Mouse (Mus musculus) forebrain, embryonic 13.5 days (tissue): ENCODE results near the gene Brd3. TPM values are rescaled to one million over a fixed set of nuclear protein-coding genes. Genes with fewer than 3 reads are reported as not detected.
A peak's percentile ranks its signal among the peaks of the same experiment; 100 is the strongest.

Experiments used
- ATAC-seq: fragments of 200-750 bp; cut with Nextera tagmentation; 2 replicates; pipeline ENCODE4 v1.8.0; 2017
- H3K27ac ChIP-seq: fragments of 300-500 bp; sonication (generic); 2 replicates; pipeline ENCODE4 v1.5.1; 2015; ENCODE audit warnings: inconsistent platforms, mild to moderate bottlenecking, moderate library complexity
- H3K27me3 ChIP-seq: fragments of 300-500 bp; sonication (generic); 2 replicates; pipeline ENCODE4 v1.6.1; 2015; ENCODE audit warnings: mild to moderate bottlenecking, inconsistent platforms
- H3K36me3 ChIP-seq: fragments of 300-500 bp; sonication (generic); 2 replicates; pipeline ENCODE4 v1.6.1; 2015; ENCODE audit warnings: mild to moderate bottlenecking, inconsistent platforms; ENCODE audit not compliant: poor library complexity, severe bottlenecking
- H3K4me1 ChIP-seq: fragments of 300-500 bp; sonication (generic); 2 replicates; pipeline ENCODE4 v1.6.1; 2015; ENCODE audit warnings: inconsistent platforms
- H3K4me2 ChIP-seq: fragments of 300-500 bp; sonication (generic); 2 replicates; pipeline ENCODE4 v1.6.1; 2015; ENCODE audit warnings: inconsistent platforms, mild to moderate bottlenecking, moderate library complexity
- H3K4me3 ChIP-seq: fragments of 300-500 bp; sonication (generic); 2 replicates; pipeline ENCODE4 v1.5.1; 2015; ENCODE audit warnings: mild to moderate bottlenecking, inconsistent platforms
- H3K9ac ChIP-seq: fragments of 300-500 bp; sonication (generic); 2 replicates; pipeline ENCODE4 v1.6.1; 2015; ENCODE audit warnings: mild to moderate bottlenecking, inconsistent platforms
- H3K9me3 ChIP-seq: fragments of 300-500 bp; sonication (generic); replicated peaks from 2 replicates; pipeline ENCODE4 v1.6.1; 2016; ENCODE audit warnings: inconsistent platforms
- WGBS: fragments of 180-500 bp; shearing (Covaris S2); methylation state at CpG from one replicate; pipeline ENCODE4 v1.1.7; 2015; 5-methylcytosine and 5-hydroxymethylcytosine counted together
- polyA plus RNA-seq: library from polyadenylated mRNA; unstranded; fragments of >200 nt; fragmentation: Nextera tagmentation; extraction: Ambion mirVana; gene quantifications from 2 replicates; pipeline ENCODE4 v1.2.1, GENCODE M21; 2015

Brd3 gene
- polyA plus RNA-seq, 1 experiment from 2014 or later, result 140 TPM

DNA sequence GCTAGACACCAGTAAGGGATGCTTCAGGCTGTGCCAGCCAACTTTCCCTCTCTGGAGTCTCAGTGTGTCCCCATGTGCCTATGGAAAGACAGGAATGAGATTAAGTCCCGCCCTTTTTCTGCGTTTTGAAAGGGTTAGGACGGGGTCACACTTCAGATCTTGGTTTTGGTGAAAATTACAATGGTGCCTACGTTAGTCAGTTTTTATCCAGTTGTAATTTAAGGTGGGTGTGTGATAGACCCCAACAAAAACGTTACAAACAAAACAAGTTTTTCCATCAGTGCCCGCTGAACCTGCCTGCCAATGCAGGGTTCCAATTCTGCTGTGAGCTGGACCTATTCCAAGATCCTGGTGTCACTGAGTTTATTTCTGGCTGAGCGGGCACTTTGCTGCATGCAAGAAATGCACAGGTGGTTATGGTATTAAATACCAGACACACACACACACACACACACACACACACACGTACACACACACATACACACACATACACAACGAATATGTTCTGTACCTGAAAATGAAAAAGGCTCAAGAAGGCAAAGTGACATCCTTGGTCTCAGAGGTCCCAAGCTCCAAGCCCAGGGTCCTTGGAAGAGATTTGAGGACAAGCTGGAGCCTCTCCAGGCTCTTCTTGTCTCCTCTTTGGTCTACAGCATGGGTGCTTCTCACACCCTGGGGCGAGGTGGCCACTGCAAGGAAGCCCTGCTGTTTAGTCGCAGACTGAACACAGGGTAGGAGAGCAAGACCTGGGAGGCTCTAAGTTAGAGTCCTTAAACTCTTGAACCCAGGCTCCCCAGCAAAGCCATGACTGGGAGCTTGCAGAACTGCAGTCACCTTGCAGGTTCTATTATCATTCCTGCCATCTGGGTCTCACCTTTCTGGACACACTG lies 30.9 kb downstream of the Brd3 start:
- H3K4me2 ChIP-seq, result peak overlapping the region; percentile 97
- no peaks in the 10 kb centered on the region for H3K9me3 ChIP-seq
- H3K4me3 ChIP-seq, result peak overlapping the region; percentile 99
- peaks cover 7% of the 10 kb centered on the region; the same call in 1 of the 2 replicates for H3K36me3 ChIP-seq
- 24% methylated on average over 11 of the region's 11 CpGs for WGBS
- no peak; the same call in 1 of the 2 replicates for ATAC-seq
- no peaks in the 10 kb centered on the region for H3K27me3 ChIP-seq
- peaks cover 39% of the 10 kb centered on the region for H3K4me1 ChIP-seq
- peak overlapping the region; percentile 72 for H3K9ac ChIP-seq
- H3K27ac ChIP-seq, result peak overlapping the region; percentile 89; the same call in 1 of the 2 replicates

DNA sequence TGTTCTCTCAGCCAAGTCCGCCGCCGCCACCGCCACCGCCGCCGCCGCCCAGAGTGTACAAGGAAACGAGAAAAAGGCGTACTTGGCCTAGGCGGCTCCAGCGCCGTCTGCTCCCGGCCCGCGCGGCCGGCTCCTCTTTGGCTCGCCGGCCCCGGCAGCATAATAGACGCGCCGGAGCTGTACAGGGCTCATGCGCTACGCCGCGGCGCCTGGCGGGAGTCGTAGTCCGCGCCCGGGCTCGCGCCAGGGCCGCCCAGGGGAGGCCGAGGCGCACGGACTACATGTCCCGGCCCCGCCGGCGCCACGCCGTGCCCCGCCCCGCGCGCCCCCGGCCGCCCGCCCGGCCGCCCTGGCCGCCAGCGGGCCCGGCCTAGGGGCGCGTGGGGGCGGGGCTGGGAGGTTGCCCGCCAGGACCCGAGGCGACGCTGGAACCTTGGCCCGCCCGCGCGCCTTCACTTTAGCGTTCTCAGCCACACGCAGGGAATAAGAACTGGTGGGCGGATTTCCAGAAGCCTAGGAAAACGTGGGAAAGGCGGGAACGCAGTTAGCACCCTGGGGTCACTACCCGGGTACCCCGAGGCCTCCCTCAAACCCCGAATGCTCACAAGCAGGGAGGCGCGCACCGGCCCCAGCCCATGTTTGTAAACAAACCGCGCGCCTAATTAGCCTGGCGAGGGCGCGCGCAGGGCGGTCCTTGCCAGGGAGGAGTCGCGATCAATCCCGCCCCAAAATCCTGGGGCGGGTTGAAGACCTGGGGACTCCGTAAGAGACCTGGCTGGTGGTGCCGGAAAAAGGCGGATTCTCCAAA lies 31.8 kb downstream of the Brd3 start:
- Histone ChIP-seq H3K9me3 (no peaks in the 10 kb centered on the region), H3K36me3 (peaks cover 13% of the 10 kb centered on the region; the same call in 1 of the 2 replicates), H3K4me2 (peak overlapping the region; percentile 97), H3K4me3 (peak overlapping the region; percentile 99), H3K27ac (peak overlapping the region; percentile 98), H3K9ac (peak overlapping the region; percentile 98), H3K27me3 (no peaks in the 10 kb centered on the region), H3K4me1 (peaks cover 47% of the 10 kb centered on the region)
- under 1% methylated on average over 82 of the region's 96 CpGs for WGBS
- peak; percentile 99 for ATAC-seq

DNA sequence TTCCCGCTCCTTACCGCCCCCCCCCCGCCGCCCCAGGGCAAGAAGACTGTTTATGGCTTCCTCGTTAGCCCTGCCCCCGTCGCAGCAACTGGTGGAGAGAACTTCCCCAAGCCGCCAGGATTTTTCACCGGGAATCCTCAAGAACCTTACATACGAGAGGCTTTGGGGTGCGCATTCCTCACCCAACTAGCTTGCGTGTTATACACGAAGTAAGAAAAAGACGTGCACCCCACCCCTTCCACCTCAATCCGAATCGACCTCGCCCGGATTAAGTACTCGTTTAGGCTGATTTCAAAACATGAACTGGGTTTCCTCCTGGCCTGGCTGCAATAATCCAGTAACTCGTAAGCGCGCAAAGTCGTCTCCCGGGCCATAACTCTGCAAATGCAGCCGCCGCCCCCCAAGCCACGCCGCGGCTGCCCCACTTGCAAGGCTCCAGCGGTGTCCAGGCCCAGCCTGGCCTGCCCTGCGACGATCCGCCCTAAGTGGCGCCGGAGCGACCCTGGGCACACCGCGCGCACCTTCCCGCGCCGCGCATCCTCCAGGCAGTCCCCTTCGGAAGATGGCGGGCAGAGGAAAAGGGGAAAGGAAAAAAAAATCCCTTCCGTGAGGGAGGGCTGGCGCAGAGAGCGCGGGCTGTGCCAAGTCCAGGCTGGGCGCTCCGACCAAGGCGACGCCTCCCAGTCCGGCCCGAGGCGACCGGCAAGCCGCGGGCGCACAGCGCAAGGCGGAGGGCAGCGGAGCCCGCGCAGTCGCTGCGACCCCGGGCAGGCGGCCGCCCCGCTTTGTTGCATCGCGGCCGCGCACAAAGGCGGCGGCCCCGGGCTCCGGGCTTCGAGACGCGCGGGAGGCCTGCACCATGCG lies 32.6 kb downstream of the Brd3 start:
- peaks cover 56% of the 10 kb centered on the region for H3K4me1 ChIP-seq

DNA sequence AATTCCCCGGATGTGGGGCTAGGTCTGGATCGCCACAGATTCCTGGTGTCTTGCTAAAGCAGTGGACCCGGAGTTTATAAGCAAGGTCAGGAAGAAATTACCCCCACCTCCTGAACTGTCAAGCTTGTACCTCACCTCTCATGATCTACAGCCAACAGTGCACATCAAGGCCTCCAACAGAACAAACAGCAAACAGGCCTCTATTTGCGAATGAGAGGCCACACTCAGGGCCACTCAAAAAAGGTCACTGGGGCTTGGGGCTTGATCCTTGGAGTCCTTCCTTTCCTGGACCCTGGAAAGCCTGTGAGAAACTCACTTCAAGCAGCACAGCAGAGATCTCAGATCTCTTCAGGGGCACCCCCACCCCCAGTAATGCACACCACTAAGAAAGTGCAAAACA lies 33.6 kb downstream of the Brd3 start:
- no peaks in the 10 kb centered on the region for H3K27me3 ChIP-seq
- no peak for ATAC-seq
- H3K4me3 ChIP-seq, result peak overlapping the region; percentile 99
- H3K4me1 ChIP-seq, result peaks cover 63% of the 10 kb centered on the region
- H3K9ac ChIP-seq, result peak overlapping the region; percentile 98
- 27% methylated on average over 4 of the region's 4 CpGs for WGBS
- H3K36me3 ChIP-seq, result peaks cover 18% of the 10 kb centered on the region; the same call in 1 of the 2 replicates
- H3K27ac ChIP-seq, result no peak overlapping the region
- H3K4me2 ChIP-seq, result peak overlapping the region; percentile 97
- H3K9me3 ChIP-seq, result no peaks in the 10 kb centered on the region

More for the DNA sequence above, 32.6 kb downstream of the Brd3 start:
- peak; percentile 62 for ATAC-seq
- H3K36me3 ChIP-seq, result peaks cover 13% of the 10 kb centered on the region; the same call in 1 of the 2 replicates
- H3K4me3 ChIP-seq, result peak overlapping the region; percentile 99
- under 1% methylated on average over 84 of the region's 84 CpGs for WGBS
- peak overlapping the region; percentile 97 for H3K4me2 ChIP-seq
- H3K9me3 ChIP-seq, result no peaks in the 10 kb centered on the region
- no peaks in the 10 kb centered on the region for H3K27me3 ChIP-seq
- peak overlapping the region; percentile 98 for H3K9ac ChIP-seq
- peak overlapping the region; percentile 98 for H3K27ac ChIP-seq

DNA sequence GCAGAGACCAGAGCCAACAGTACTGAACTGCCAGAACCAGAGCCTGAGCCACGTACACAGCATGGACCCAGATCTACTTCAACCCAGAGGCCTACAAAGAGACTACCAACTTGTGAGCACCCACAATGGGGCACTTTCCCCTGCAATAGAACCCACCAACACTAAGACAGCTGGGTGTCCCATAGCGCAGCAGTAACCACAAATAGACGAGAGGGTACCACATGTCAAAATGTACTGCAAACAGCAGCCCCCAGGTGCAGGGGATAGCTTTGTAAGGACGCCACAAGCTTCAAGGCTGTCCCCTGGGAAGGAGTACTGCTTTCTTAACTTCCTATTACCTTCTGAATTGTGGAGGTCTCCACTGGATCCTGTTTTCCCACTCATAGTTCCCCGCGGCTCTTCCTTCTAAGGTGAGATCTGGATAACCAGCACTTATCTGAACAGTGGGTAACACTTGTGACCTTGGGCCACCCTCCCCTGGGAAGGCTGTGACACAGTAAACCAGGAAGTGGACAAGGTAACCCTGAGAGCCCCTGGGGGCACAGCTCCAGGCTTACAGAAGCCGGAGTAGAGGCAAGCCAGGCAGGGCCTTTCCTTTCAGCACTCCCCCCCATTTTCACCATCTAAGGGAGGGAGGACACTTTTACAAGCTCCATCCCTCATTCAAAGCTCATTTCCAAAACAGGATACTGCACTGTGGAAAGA lies 34.2 kb downstream of the Brd3 start:
- peak overlapping the region; percentile 98 for H3K9ac ChIP-seq
- H3K4me2 ChIP-seq, result peak overlapping the region; percentile 97
- peaks cover 66% of the 10 kb centered on the region for H3K4me1 ChIP-seq
- no peaks in the 10 kb centered on the region for H3K9me3 ChIP-seq
- WGBS, result 78% methylated on average over 7 of the region's 7 CpGs
- H3K27ac ChIP-seq, result no peak overlapping the region
- peak overlapping the region; percentile 99 for H3K4me3 ChIP-seq
- ATAC-seq, result no peak
- no peaks in the 10 kb centered on the region for H3K27me3 ChIP-seq
- H3K36me3 ChIP-seq, result peaks cover 24% of the 10 kb centered on the region

DNA sequence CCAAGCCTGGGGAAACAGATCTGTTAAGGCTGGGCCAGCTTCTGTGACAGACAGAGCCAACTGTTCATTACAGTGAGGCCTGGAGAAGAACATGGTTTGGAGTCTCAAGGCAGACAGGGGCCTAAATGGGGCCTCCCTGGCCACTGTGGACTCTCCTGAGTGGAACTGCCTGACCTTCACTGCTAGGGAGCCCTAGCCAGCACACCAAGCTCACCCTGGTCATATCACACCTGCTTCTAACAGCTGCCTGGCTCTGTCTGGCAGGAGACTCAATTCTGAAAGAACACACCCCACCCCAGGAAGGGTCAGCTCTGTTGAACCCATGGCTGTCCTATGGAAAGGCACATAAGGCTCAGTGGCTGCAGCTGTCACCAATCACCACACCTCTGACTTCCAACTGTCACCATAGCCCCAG lies 36.3 kb downstream of the Brd3 start:
- ATAC-seq, result no peak
- Histone ChIP-seq H3K4me3 (no peak overlapping the region), H3K4me1 (peaks cover 58% of the 10 kb centered on the region), H3K36me3 (peaks cover 37% of the 10 kb centered on the region), H3K27ac (no peak overlapping the region), H3K9me3 (no peaks in the 10 kb centered on the region), H3K9ac (no peak overlapping the region), H3K27me3 (no peaks in the 10 kb centered on the region), H3K4me2 (no peak overlapping the region)

DNA sequence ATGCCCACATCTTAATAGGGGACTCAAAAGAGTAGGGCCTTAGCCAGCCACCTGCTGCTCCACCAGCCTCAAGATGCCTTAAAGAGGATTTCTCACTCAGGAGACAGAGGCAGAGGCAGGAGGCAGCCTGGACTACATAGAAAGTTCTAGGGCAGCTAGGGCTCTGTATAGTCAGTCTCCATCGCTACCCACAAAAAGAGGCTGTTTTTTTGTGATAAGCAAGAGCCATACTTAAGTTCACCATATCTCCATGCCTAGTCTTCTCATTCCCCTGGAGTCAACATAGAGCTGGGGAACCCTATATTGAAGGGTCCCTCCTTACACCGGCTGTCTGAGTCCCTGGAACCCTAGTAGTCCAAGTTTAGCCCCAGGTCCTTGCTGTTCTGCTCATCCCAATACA lies 36.9 kb downstream of the Brd3 start:
- no peaks in the 10 kb centered on the region for H3K27me3 ChIP-seq
- 86% methylated on average over 2 of the region's 2 CpGs for WGBS
- no peak overlapping the region for H3K4me2 ChIP-seq
- peaks cover 44% of the 10 kb centered on the region for H3K36me3 ChIP-seq
- no peaks in the 10 kb centered on the region for H3K9me3 ChIP-seq
- H3K27ac ChIP-seq, result no peak overlapping the region
- H3K4me1 ChIP-seq, result peaks cover 57% of the 10 kb centered on the region
- H3K4me3 ChIP-seq, result no peak overlapping the region
- H3K9ac ChIP-seq, result no peak overlapping the region
- no peak for ATAC-seq

DNA sequence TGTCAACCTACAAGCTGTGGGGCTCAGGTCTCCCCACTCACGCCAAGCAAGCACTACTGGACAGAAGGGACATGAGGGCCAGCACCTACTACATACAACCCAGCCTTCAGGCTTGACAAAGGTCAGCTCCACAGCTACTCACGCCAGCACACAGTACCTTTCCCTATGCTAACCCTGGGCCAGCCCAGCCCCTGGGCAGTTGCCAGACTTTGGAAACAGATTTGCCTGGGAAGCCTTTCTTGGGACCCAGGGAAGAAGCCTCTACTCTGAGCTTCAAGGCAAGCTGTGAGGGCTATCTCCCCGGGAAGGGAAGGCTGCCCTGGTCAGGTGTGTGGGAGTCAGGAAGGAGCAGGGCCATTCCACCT lies 37.5 kb downstream of the Brd3 start:
- Histone ChIP-seq H3K27me3 (no peaks in the 10 kb centered on the region), H3K36me3 (peaks cover 45% of the 10 kb centered on the region), H3K4me3 (no peak overlapping the region), H3K27ac (no peak overlapping the region), H3K4me2 (no peak overlapping the region), H3K4me1 (peaks cover 57% of the 10 kb centered on the region), H3K9me3 (no peaks in the 10 kb centered on the region), H3K9ac (no peak overlapping the region)
- WGBS, result 74% methylated on average over 3 of the region's 3 CpGs
- ATAC-seq, result no peak

DNA sequence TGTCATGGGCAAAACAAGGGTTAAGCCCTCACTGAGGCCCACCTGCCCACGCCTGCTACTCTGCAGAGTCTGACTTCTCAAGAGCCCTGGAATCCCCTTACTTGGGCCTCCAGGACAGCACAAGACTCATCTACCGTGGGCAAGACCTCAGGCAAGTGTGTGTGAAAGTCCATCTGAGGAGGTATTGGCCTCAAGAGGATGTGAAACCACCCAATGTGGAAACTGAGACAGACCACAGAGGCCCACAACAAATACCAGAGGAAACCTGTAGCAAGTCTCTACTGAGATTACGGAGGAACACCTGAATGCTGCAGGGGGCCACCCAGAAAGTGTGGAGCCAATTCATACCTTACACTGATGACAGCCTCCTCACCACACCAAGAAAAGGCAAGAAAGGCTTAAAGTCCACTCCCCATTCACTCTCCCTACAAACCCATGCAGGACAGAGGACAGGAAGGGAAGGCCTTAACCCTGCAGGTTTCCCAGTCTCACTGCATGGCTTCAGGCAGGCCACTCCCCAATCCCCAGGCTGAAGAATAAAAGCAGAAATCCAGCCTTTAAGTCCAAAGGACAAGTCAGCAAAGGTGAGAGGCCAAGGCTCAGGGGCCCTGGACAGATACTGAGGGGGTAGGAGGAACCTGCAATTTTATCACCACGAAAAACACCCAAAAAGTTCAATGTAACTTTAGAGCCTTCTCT lies 38.0 kb downstream of the Brd3 start:
- H3K4me2 ChIP-seq, result no peak overlapping the region
- no peak for ATAC-seq
- H3K4me1 ChIP-seq, result peaks cover 56% of the 10 kb centered on the region
- no peak overlapping the region for H3K9ac ChIP-seq
- no peaks in the 10 kb centered on the region for H3K9me3 ChIP-seq
- WGBS, result 71% methylated on average over 4 of the region's 4 CpGs
- no peak overlapping the region for H3K4me3 ChIP-seq
- peaks cover 50% of the 10 kb centered on the region for H3K36me3 ChIP-seq
- no peaks in the 10 kb centered on the region for H3K27me3 ChIP-seq
- H3K27ac ChIP-seq, result no peak overlapping the region

DNA sequence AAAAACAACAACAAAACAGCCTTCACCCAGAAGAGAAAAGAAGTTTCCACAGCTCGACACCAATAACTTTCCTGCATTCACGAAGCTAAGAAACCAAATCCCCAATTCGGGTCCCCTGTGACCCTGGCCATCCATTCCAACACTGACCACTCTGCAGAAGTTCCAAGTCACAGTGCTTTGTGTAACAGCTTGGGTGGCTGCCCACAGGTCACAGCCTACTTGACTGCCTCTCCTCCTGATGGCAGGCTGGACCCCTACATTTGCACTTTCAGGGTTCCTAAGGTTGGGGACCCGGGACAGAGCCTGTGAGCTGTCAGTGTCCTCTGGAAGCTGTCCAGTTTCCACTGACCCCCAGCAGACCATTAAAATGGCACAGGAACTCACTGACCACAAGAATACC lies 44.6 kb downstream of the Brd3 start:
- Histone ChIP-seq H3K4me3 (no peak overlapping the region), H3K27ac (no peak overlapping the region), H3K4me1 (no peaks in the 10 kb centered on the region; the same call in 1 of the 2 replicates), H3K4me2 (no peak overlapping the region), H3K27me3 (no peaks in the 10 kb centered on the region), H3K9ac (no peak overlapping the region), H3K36me3 (peaks cover 88% of the 10 kb centered on the region), H3K9me3 (no peaks in the 10 kb centered on the region)
- ATAC-seq, result no peak
- WGBS, result 90% methylated on average over 4 of the region's 4 CpGs
